Mouse (Mus musculus): ENCODE measurements around the gene Vmn1r4. TPM values are rescaled to one million over a fixed set of nuclear protein-coding genes. Genes with fewer than 3 reads are reported as not detected.
A peak's percentile ranks its signal among the peaks of the same experiment; 100 is the strongest.

Vmn1r4 gene
- polyA plus RNA-seq, 2 experiments = 0.11 to 0.13 TPM

- H3K9ac ChIP-seq (replicated peaks) = peak overlapping the region; percentile 32
- peaks cover 15% of the 10 kb centered on the region for H3K36me3 ChIP-seq (replicated peaks; ENCODE audit: control insufficient read depth, insufficient read depth, low read depth)
- peak overlapping the region; percentile 53 for H3K4me2 ChIP-seq (ENCODE audit: low read depth)
- H3K4me3 ChIP-seq (ENCODE audit: insufficient read depth in 1 of 2, low read depth in 2 of 2, low read length in 2 of 2) = peak overlapping the region in 1 of 2 experiments; percentile 8; a peak in 2 of 4 replicates
- ATAC-seq (ENCODE audit: insufficient read depth) (peak; percentile 3; the same call in 1 of the 2 replicates), DNase-seq (ENCODE audit: low read depth in 3 of 3, low spot score in 3 of 3) (peak in 2 of 3 experiments; percentile 62 to 66)
- TF ChIP-seq EP300 (IDR thresholded peaks at IDR 0.05; ENCODE audit: low read depth) (peak; percentile 82), CTCF (IDR thresholded peaks at IDR 0.05; ENCODE audit: low read depth) (no peak)
- no peaks in the 10 kb centered on the region; the same call in 1 of the 2 replicates for H3K9me3 ChIP-seq (ENCODE audit: control insufficient read depth, low read length)
- peaks cover 80 to 85% of the 10 kb centered on the region in 2 experiments for H3K4me1 ChIP-seq (replicated peaks; ENCODE audit: control insufficient read depth in 2 of 2, insufficient read depth in 2 of 2, low read length in 1 of 2)
- H3K27me3 ChIP-seq (ENCODE audit: control insufficient read depth, insufficient read depth, low read length) = no peaks in the 10 kb centered on the region
- 37% methylated on average over 2 of the region's 2 CpGs for WGBS (ENCODE audit: insufficient replicate concordance)
- peak overlapping the region; percentile 78 for H3K27ac ChIP-seq
Measured at GRCm38 (mm10) chr6:56913092-56913858, 10.5 kb upstream of the Vmn1r4 start.

- no peaks in the 10 kb centered on the region; the same call in 1 of the 2 replicates for H3K9me3 ChIP-seq (ENCODE audit: control insufficient read depth, low read length)
- no peak for ATAC-seq (ENCODE audit: insufficient read depth)
- peak overlapping the region in 1 of 2 experiments; percentile 92; a peak in 2 of 4 replicates for H3K4me3 ChIP-seq (ENCODE audit: insufficient read depth in 1 of 2, low read depth in 2 of 2, low read length in 2 of 2)
- DNase-seq (ENCODE audit: low read depth in 3 of 3, low spot score in 3 of 3) = no peak
- H3K4me2 ChIP-seq (ENCODE audit: low read depth) = peak overlapping the region; percentile 89
- peak overlapping the region; percentile 78 for H3K9ac ChIP-seq (replicated peaks)
- H3K27ac ChIP-seq = peak overlapping the region; percentile 99
- H3K27me3 ChIP-seq (ENCODE audit: control insufficient read depth, insufficient read depth, low read length) = no peaks in the 10 kb centered on the region
- TF ChIP-seq CTCF (IDR thresholded peaks at IDR 0.05; ENCODE audit: low read depth) = no peak
- no peak for TF ChIP-seq EP300 (IDR thresholded peaks at IDR 0.05; ENCODE audit: low read depth)
- peaks cover 86 to 91% of the 10 kb centered on the region in 2 experiments for H3K4me1 ChIP-seq (replicated peaks; ENCODE audit: control insufficient read depth in 2 of 2, insufficient read depth in 2 of 2, low read length in 1 of 2)
- H3K36me3 ChIP-seq (replicated peaks; ENCODE audit: control insufficient read depth, insufficient read depth, low read depth) = peaks cover 14% of the 10 kb centered on the region
- 61% methylated on average over 2 of the region's 2 CpGs for WGBS (ENCODE audit: insufficient replicate concordance)
Measured at GRCm38 (mm10) chr6:56916279-56916678, 7.5 kb upstream of the Vmn1r4 start.

- Histone ChIP-seq H3K4me3 (ENCODE audit: insufficient read depth in 1 of 2, low read depth in 2 of 2, low read length in 2 of 2) (peak overlapping the region; percentile 42 to 92), H3K36me3 (replicated peaks; ENCODE audit: control insufficient read depth, insufficient read depth, low read depth) (peaks cover 11% of the 10 kb centered on the region), H3K9me3 (ENCODE audit: control insufficient read depth, low read length) (no peaks in the 10 kb centered on the region; the same call in 1 of the 2 replicates), H3K27ac (peak overlapping the region; percentile 99), H3K4me2 (ENCODE audit: low read depth) (peak overlapping the region; percentile 89), H3K4me1 (replicated peaks; ENCODE audit: control insufficient read depth in 2 of 2, insufficient read depth in 2 of 2, low read length in 1 of 2) (peaks cover 86 to 87% of the 10 kb centered on the region in 2 experiments), H3K27me3 (ENCODE audit: control insufficient read depth, insufficient read depth, low read length) (no peaks in the 10 kb centered on the region), H3K9ac (replicated peaks) (peak overlapping the region; percentile 78)
- ATAC-seq (ENCODE audit: insufficient read depth) (peak; percentile 77), DNase-seq (ENCODE audit: low read depth in 3 of 3, low spot score in 3 of 3) (peak; percentile 74 to 82 (median 80))
- TF ChIP-seq EP300 (IDR thresholded peaks at IDR 0.05; ENCODE audit: low read depth) (peak; percentile 82), CTCF (IDR thresholded peaks at IDR 0.05; ENCODE audit: low read depth) (no peak)
- WGBS (ENCODE audit: insufficient replicate concordance) = 22% methylated on average over 12 of the region's 12 CpGs
Measured at GRCm38 (mm10) chr6:56917578-56918368, 6.0 kb upstream of the Vmn1r4 start.

- H3K27me3 ChIP-seq (ENCODE audit: control insufficient read depth, insufficient read depth, low read length) = no peaks in the 10 kb centered on the region
- peak overlapping the region; percentile 96 for H3K9ac ChIP-seq (replicated peaks)
- DNase-seq (ENCODE audit: low read depth in 3 of 3, low spot score in 3 of 3) (peak in 1 of 3 experiments; percentile 47), ATAC-seq (ENCODE audit: insufficient read depth) (no peak)
- TF ChIP-seq CTCF (IDR thresholded peaks at IDR 0.05; ENCODE audit: low read depth) = no peak
- peak; percentile 57 for TF ChIP-seq EP300 (IDR thresholded peaks at IDR 0.05; ENCODE audit: low read depth)
- peaks cover 70 to 73% of the 10 kb centered on the region in 2 experiments for H3K4me1 ChIP-seq (replicated peaks; ENCODE audit: control insufficient read depth in 2 of 2, insufficient read depth in 2 of 2, low read length in 1 of 2)
- peaks cover 7% of the 10 kb centered on the region for H3K36me3 ChIP-seq (replicated peaks; ENCODE audit: control insufficient read depth, insufficient read depth, low read depth)
- H3K4me3 ChIP-seq (ENCODE audit: insufficient read depth in 1 of 2, low read depth in 2 of 2, low read length in 2 of 2) = peak overlapping the region; percentile 67 to 92
- H3K27ac ChIP-seq = peak overlapping the region; percentile 99
- 20% methylated on average over 7 of the region's 7 CpGs for WGBS (ENCODE audit: insufficient replicate concordance)
- H3K4me2 ChIP-seq (ENCODE audit: low read depth) = peak overlapping the region; percentile 89
- no peaks in the 10 kb centered on the region; the same call in 1 of the 2 replicates for H3K9me3 ChIP-seq (ENCODE audit: control insufficient read depth, low read length)
Measured at GRCm38 (mm10) chr6:56919330-56920044, 4.3 kb upstream of the Vmn1r4 start.

Data from liver, embryonic 14.5 days (tissue).